Mouse (Mus musculus): ENCODE measurements around the gene Vwa3b.
"Not testable (repeated sequence)": the region's sequence is repeated elsewhere in the genome, so short reads cannot be mapped to it uniquely, and the experiment has no call there.

The Vwa3b gene

GRCm38 (mm10) chr1:37025962-37026686 lies at the start of gene Vwa3b:
Gene Vwa3b, plus strand, starts transcription at chr1:37026596.
- ATAC-seq (ENCODE audit: low TSS enrichment), result no peak

- ATAC-seq (ENCODE audit: low TSS enrichment), result no peak
Observed at GRCm38 (mm10) chr1:36976770-36977169, 49.6 kb upstream of the Vwa3b start.

- no peak for ATAC-seq (ENCODE audit: low TSS enrichment)
Observed at GRCm38 (mm10) chr1:36982191-36982961, 44.0 kb upstream of the Vwa3b start.

DNA sequence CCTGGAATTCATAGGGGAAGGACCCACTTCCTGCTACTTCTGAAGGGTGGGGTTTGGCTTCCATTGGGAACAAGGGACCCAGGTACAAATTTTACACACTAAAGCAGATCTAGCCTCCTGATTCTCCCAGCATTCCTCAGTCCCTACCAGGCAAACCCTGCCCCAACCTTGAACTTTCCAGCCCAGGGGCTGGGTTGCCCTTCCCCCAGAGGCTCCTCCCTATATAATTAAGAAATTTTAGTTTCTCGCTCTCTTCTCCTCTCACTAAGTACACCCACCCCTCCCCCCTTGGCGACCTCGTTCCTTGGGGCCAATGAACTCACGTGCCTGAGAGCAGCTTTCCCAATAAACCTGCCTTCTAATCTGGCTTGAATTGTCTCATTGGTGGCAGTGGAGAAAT lies 42.6 kb upstream of the Vwa3b start:
- no peak for ATAC-seq (ENCODE audit: low TSS enrichment)

DNA sequence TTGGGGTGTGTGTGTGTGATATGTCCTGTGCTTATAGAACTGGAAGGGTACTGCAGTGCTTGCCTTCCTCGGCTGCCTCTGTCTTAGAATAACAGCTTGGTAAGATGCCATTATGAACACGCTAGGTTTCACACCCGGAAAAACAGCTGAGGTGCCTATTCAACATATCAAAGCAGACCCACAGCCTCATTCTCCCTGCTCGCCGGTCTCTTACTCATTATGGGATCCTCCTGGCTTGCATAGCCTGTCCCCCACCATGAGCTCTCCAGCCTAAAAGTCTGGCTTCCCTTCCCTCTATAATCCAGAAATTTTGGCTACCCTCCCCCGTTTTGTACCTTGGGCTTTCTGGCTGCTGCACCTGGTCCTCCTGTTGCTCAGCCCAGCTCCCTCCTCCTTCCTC lies 42.0 kb upstream of the Vwa3b start:
- no peak for ATAC-seq (ENCODE audit: low TSS enrichment)

DNA sequence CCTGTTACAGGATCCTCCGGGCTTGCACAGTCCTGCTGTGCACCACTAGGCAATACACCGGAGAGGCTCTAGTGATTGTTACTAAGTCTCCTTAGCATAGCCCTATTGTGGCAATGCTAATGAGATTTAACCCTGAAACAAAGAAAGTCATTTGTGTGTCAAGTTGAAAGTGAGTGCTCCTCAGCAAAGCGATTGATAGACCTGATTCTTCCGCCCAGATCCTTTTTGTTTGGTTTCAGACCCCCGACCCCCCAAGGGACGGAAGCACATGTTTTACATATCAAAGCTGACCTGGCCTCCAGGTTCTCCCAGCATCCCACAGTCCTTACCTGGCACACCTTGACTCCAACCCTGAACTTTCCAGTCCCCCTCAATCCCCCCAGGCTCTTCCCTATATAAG lies 40.5 kb upstream of the Vwa3b start:
- ATAC-seq (ENCODE audit: low TSS enrichment), result no peak

DNA sequence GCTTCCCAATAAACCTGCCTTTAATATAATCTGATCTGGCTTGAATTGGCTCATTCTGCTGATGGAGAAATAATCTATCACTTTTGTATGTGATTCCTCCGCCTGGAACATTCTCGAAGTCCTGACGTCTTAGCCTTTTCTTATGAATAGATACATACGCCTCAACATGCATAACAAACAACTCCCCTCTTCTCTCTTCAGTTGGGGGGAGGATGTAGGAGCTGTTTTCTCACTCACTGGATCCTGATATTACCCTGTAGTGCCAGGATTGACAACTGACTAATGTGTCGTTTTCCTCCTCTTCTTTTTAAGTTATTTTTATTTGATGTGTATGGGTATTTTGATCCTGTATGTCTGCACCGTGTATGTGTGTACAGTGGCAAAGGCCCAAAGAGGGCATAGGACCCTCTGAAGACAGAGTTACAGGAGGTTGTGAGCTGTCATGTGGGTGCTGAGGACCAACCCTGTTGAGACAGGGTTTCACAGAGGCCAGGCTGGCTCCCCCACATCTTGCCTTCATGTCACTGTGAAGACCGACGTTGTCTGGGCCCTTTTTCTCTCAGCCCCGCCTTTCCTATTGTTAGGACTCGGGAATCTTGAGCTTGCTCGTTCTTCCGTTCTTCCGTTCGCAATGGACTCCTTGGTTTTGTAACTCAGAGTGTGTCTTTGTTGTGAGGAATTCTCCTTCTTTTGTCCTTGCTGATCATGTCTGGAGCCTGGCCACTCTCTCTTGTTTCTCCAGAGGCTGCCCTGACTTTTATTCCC lies 39.8 kb upstream of the Vwa3b start:
- no peak for ATAC-seq (ENCODE audit: low TSS enrichment)

DNA sequence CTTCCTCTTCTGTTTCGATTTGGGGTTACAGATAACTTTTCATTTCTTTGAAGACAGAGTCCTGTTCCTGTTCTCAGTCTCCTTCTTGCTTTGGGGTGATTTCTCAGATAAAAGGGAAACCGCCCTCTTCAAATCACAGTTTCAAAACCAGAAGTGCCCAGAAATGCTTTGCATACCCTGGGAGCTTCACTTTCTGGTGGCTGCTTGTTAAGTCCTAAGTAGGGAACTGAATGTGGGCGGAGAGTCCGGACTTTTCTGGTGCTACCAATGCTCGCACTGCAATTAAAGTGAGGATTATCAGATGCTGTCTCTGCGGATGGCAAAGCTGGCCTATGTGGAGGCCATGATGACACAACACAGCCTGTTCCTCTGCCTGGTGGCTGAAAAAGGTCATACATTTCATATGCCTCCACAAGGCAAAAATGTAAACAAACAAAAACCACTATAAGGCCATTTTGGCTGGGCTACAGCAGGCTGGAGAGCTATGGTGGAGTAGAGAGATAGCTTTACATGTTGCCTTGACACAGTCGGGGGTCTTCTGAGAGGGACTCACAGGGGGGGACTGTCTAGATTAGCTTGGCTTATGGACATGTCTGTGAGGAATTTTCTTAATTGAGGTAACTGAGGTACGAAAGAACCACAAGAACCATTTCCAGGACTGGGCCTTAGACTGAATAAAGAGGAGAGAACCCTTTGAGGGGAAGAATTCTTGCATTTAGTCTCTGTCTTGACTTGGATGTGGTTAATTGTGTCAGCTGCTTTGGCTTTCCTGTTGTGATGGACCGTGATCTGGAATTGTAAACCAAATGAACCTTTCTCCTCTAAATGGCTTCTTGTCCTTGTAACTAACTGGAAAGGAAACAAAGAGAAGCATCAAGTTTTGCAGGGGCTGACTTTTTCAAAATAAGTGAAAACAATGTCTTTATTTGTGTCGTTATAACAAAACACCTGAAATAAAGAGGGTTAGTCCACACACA lies 38.9 kb upstream of the Vwa3b start:
- ATAC-seq (ENCODE audit: low TSS enrichment), result peak; percentile 59; the same call in 1 of the 2 replicates

DNA sequence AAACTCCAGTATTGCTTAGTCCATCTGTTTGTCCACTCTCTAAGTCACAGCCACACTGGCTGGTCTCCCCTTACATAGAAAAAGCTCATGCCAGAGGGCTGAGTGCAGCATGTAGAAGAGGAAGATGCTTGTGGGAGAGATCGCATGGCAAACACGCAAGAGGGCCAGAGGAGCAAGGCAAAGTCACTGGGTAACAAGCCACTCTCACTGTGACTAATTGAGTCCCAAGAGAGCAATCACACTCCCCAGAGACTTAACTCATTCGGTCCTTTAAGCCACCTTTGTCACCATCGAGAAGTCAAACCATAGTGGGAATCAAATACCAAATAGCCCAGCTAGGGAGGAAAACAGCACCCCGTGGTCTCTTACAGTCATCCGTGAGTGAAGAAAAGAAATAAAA lies 38.2 kb upstream of the Vwa3b start:
- no peak for ATAC-seq (ENCODE audit: low TSS enrichment)

DNA sequence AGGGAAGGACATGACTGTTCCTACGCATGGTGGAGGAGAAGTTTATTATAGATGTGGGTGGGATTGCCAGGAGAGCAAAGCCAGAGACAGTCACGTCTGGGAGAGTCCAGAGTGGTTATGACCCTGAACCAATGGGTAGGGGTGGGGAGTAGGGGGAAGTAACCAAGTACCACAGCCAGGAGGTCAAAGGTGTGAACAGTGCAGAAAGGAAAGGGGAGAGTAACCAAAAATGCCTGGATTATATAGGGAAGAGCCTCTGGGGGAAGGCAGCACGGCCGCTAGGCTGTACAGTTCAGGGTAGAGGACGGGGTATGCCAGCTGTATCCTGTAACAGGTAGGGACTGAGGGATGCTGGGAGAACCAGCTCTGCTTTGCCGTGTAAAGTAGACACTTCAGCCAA lies 37.8 kb upstream of the Vwa3b start:
- ATAC-seq (ENCODE audit: low TSS enrichment), result no peak

- ATAC-seq (ENCODE audit: low TSS enrichment), result no peak
Observed at GRCm38 (mm10) chr1:36994296-36994695, 32.1 kb upstream of the Vwa3b start.

GRCm38 (mm10) chr1:36995760-36996159 lies 30.6 kb upstream of the Vwa3b start:
- no peak for ATAC-seq (ENCODE audit: low TSS enrichment)

GRCm38 (mm10) chr1:36996561-36997213 lies 29.7 kb upstream of the Vwa3b start:
- ATAC-seq (ENCODE audit: low TSS enrichment), result no peak

DNA sequence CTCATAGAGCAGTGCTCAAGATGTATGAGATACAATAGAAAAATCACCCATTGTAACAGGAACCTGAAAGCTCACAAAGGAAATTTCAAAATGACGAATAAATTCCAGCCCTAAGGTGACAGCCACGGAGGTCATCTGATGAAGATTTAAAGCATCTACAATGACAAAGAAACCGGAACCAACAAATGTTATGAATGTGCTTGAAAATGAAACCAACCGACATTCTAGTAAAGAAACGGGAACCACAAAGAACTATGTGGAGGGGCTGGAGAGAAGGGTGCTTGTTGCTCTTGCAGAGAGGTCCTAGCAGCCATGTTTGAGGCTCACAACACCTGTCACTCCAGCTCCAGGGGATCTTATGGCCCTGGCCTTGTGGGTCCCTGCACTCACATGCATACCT lies 26.1 kb upstream of the Vwa3b start:
- no peak for ATAC-seq (ENCODE audit: low TSS enrichment)

DNA sequence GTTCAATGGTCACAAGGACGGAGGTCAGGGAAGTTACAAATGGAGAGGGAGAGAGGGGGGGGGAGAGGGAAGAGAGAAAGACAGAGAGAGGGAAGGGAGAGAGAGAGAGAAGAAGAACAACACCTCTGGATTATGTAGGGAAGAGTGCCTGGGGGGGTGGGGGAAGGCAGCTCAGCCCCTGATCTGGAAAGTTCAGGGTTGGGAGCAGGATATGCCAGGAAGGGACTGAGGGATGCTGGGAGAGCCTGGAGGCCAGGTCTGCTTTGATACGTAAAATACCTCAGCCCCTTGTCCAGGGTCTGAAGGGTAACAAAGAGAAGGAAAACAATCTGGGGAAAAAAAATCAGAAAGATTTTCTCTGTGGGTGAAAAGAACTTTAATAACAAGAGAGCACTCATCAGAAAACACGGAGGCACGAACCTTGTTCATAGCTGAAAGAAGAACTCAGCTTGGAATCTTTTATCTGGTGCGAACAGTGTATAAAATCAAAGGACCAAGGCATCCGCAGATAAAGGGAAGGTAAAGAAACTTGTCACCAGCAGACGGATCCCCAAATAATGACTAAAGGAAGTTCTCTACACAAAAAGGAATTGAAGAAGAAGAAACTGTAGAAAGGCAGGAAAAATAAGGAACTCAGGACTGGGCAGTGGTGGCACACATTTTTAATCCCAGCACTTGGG lies 24.6 kb upstream of the Vwa3b start:
- no peak for ATAC-seq (ENCODE audit: low TSS enrichment)

DNA sequence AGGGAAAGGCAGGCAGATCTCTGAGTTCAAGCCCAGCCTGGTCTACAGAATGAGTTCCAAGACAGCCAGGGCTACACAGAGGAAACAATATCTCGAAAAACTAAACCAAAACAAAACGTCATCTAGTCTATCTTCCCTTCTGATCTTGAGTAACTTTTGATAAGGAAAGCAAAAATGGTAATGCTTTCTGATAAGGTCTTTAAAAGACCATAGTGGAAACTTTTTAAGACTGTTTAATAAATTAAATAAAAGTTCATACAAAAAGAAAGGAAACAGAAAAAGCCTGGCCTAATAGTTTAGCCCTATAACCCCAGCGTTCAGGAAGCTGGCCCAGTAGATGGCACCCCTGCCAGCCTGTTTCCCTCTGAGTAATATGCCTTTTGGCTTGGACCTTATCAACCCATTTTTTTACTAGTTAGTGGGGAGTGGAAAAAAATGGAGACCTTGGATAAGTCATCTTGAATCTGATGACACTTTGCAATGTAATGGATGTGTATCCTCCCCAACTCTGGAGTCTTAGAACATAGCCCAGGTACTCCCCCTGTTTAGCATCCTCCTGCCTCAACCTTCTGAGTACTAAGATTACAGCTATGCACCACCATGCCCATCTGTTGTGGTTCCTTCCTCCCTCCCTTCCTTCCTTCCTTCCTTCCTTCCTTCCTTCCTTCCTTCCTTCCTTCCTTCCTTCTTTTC lies 23.9 kb upstream of the Vwa3b start:
- ATAC-seq (ENCODE audit: low TSS enrichment), result no peak

DNA sequence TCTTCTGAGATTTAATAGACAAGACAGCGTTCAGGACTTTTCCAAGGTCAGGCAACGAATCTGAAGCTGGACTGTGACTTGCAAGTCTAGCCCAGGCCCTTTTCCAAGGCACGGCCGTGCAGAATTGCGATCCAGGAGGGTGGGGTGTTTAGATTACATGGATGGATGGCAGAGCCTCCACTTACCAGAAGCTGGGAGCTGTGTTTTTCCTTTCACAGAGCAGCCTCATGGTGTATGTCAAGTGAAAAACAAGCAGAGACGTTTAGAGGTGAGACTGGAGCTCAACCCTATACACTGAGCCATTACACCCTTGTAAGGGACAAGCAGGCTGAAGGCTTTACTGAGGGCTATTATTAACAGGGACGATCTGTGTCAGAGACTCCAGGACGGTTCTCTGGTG lies 21.9 kb upstream of the Vwa3b start:
- no peak for ATAC-seq (ENCODE audit: low TSS enrichment)

GRCm38 (mm10) chr1:37005036-37005435 lies 21.4 kb upstream of the Vwa3b start:
- ATAC-seq (ENCODE audit: low TSS enrichment), result no peak

GRCm38 (mm10) chr1:37006529-37006928 lies 19.9 kb upstream of the Vwa3b start:
- not testable (repeated sequence) for ATAC-seq (ENCODE audit: low TSS enrichment)

- peak; percentile 59; the same call in 1 of the 2 replicates for ATAC-seq (ENCODE audit: low TSS enrichment)
Observed at GRCm38 (mm10) chr1:37009880-37010279, 16.5 kb upstream of the Vwa3b start.
